Mouse (Mus musculus) stomach, postnatal 0 days (tissue): ENCODE measurements around the gene Aldh1b1.

Experiments
- CTCF ChIP-seq: IDR thresholded peaks from 2 replicates; pipeline ENCODE4 v1.5.1; 2016; ENCODE audit warnings: antibody characterized with exemption, low read depth, mild to moderate bottlenecking, moderate library complexity
- EP300 ChIP-seq: optimal IDR thresholded peaks from 2 replicates; pipeline ENCODE3; 2016; ENCODE audit warnings: antibody characterized with exemption

DNA sequence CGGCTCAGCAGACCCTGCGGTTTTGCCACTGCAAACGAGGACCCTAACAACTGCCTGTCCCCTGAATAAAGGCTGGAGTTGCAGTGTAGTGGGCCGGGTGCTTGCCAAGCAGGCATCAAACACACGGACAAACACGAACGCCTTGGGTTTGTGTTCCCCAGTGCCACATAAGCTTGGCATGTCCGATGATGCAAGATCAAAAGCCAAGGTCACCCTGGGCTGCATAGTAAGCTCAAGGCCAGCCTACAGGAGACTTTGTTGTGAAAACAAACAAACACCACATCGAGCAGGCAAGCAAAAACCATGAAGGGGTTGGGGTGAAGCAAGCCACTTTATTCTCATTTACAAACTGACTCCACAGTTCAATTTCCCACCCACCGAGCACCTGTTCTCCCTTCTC is 29.7 kb upstream of the Aldh1b1 start:
- TF ChIP-seq CTCF (no peak), EP300 (no peak)
